Mouse (Mus musculus) G1E-ER4 (cell line): ENCODE results near the gene Dcaf11. TPM values are rescaled to one million over a fixed set of nuclear protein-coding genes. Genes with fewer than 3 reads are reported as not detected.
A peak's percentile ranks its signal among the peaks of the same experiment; 100 is the strongest.

Experiments
- GATA1 ChIP-seq: IDR thresholded peaks from one replicate; pipeline ENCODE4 v1.8.0; 2012; ENCODE audit warnings: low read length, inconsistent platforms
- polyA plus RNA-seq: library from polyadenylated mRNA; stranded (reverse); fragments of >175 nt; gene quantifications from 2 replicates; pipeline ENCODE4 v1.2.3, GENCODE M21; 2012

The Dcaf11 gene
- polyA plus RNA-seq, 1 experiment: 39.9 TPM

GRCm38 (mm10) chr14:55617822-55618221 is 58.0 kb downstream of the Dcaf11 start, which contains the start of gene Rec8:
Rec8 (plus strand) TSS chr14:55618037.
- no peak for TF ChIP-seq GATA1

- TF ChIP-seq GATA1: peak; percentile 60
These were observed 58.8 kb downstream of the Dcaf11 start for GRCm38 (mm10) chr14:55618486-55619195.

Other genes starting within 250 kb of the Dcaf11 start
- 70.2 and 97.5 TPM in 2 replicates for gene Dhrs4, start 81.2 kb upstream of the Dcaf11 start, polyA plus RNA-seq
- gene Carmil3, start 69.4 kb upstream of the Dcaf11 start, polyA plus RNA-seq: 5.7 and 6.3 TPM in 2 replicates
- gene Cpne6, start 49.6 kb upstream of the Dcaf11 start, polyA plus RNA-seq: 0.09 TPM in 1 of 2 replicates, not detected in the other
- gene Nrl, start 35.0 kb upstream of the Dcaf11 start, polyA plus RNA-seq: not detected in 2 replicates
- 36.2 and 48.8 TPM in 2 replicates for gene Pck2, start 19.7 kb upstream of the Dcaf11 start, polyA plus RNA-seq
- gene A730061H03Rik, start 400 bp downstream of the Dcaf11 start, polyA plus RNA-seq: 0.41 TPM in 1 of 2 replicates, not detected in the other
- not detected in 2 replicates for gene Fitm1, start 15.6 kb downstream of the Dcaf11 start, polyA plus RNA-seq
- 110 and 154 TPM in 2 replicates for gene Psme1, start 18.1 kb downstream of the Dcaf11 start, polyA plus RNA-seq
- 21.8 and 22.3 TPM in 2 replicates for gene Emc9, start 25.3 kb downstream of the Dcaf11 start, polyA plus RNA-seq
- gene Psme2, start 31.1 kb downstream of the Dcaf11 start, polyA plus RNA-seq: 36.7 and 49.5 TPM in 2 replicates
- gene Rnf31, start 31.7 kb downstream of the Dcaf11 start, polyA plus RNA-seq: 27.7 and 31.5 TPM in 2 replicates
- 18.0 and 38.7 TPM in 2 replicates for gene Irf9, start 43.6 kb downstream of the Dcaf11 start, polyA plus RNA-seq
- 51.2 and 93.7 TPM in 2 replicates for gene Rec8, start 58.0 kb downstream of the Dcaf11 start, polyA plus RNA-seq
- gene Ipo4, start 76.0 kb downstream of the Dcaf11 start, polyA plus RNA-seq: 50.5 and 123 TPM in 2 replicates
- 3.7 TPM in 1 of 2 replicates, not detected in the other for gene Gm49378, start 77.9 kb downstream of the Dcaf11 start, polyA plus RNA-seq
- 14.7 and 17.9 TPM in 2 replicates for gene Tm9sf1, start 83.8 kb downstream of the Dcaf11 start, polyA plus RNA-seq
- gene Tssk4, start 90.2 kb downstream of the Dcaf11 start, polyA plus RNA-seq: 0.24 TPM in 2 replicates
- gene Mdp1, start 100.5 kb downstream of the Dcaf11 start, polyA plus RNA-seq: 13.0 and 22.6 TPM in 2 replicates
- 24.5 and 33.3 TPM in 2 replicates for gene Gmpr2, start 111.9 kb downstream of the Dcaf11 start, polyA plus RNA-seq
- 115 and 142 TPM in 2 replicates for gene Nedd8, start 112.1 kb downstream of the Dcaf11 start, polyA plus RNA-seq
- gene Tinf2, start 121.8 kb downstream of the Dcaf11 start, polyA plus RNA-seq: 44.5 and 52.2 TPM in 2 replicates
- gene Tgm1, start 153.9 kb downstream of the Dcaf11 start, polyA plus RNA-seq: 7.5 and 9.0 TPM in 2 replicates
- gene Rabggta, start 162.3 kb downstream of the Dcaf11 start, polyA plus RNA-seq: 19.2 and 26.8 TPM in 2 replicates
- 2.0 and 3.8 TPM in 2 replicates for gene Dhrs1, start 185.7 kb downstream of the Dcaf11 start, polyA plus RNA-seq
- gene Nop9, start 185.7 kb downstream of the Dcaf11 start, polyA plus RNA-seq: 49.1 and 80.2 TPM in 2 replicates
- not detected in 2 replicates for gene Cideb, start 198.5 kb downstream of the Dcaf11 start, polyA plus RNA-seq
- gene Ltb4r2, start 201.4 kb downstream of the Dcaf11 start, polyA plus RNA-seq: not detected in 2 replicates
- 0.21 TPM in 1 of 2 replicates, not detected in the other for gene Ltb4r1, start 206.0 kb downstream of the Dcaf11 start, polyA plus RNA-seq
- 0.01 and 0.06 TPM in 2 replicates for gene Adcy4, start 224.1 kb downstream of the Dcaf11 start, polyA plus RNA-seq
- gene Ripk3, start 228.9 kb downstream of the Dcaf11 start, polyA plus RNA-seq: 0.28 and 0.29 TPM in 2 replicates